Mouse (Mus musculus): Measurements from ENCODE around the gene Fbxl13. TPM values are rescaled to one million over a fixed set of nuclear protein-coding genes. Genes with fewer than 3 reads are reported as not detected.

Fbxl13 gene
- polyA plus RNA-seq, 2 experiments, result 0.05 to 0.08 TPM

DNA sequence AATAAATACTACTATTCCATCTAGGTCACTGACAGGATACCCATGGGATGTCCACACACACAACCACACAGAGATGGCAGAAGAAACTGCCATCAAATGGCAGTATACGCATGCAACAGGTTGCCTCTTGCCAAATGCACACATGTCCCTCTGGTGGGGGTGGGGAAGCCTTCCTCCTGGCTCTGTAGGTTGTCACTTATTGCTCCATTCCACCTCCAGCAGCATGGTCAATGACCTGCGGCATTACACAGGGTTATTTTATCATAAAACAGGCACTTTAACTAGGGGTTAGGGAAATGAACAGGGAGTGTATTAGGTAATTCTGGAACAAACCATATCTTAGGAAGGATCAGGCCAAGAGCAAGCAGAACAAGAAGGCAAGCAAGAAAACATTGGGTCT is 23.9 kb upstream of the Fbxl13 start:
- H3K9me3 ChIP-seq (ENCODE audit: control insufficient read depth, low read length), result no peaks in the 10 kb centered on the region
- peaks cover 7 to 8% of the 10 kb centered on the region in 2 experiments for H3K4me1 ChIP-seq (replicated peaks; ENCODE audit: control insufficient read depth in 2 of 2, insufficient read depth in 2 of 2, low read length in 1 of 2)
- H3K36me3 ChIP-seq (replicated peaks; ENCODE audit: control insufficient read depth, insufficient read depth, low read depth), result no peaks in the 10 kb centered on the region
- no peak overlapping the region for H3K27ac ChIP-seq
- TF ChIP-seq CTCF (IDR thresholded peaks at IDR 0.05; ENCODE audit: low read depth), result no peak
- TF ChIP-seq EP300 (IDR thresholded peaks at IDR 0.05; ENCODE audit: low read depth), result no peak
- H3K9ac ChIP-seq (replicated peaks), result no peak overlapping the region
- no peaks in the 10 kb centered on the region for H3K27me3 ChIP-seq (ENCODE audit: control insufficient read depth, insufficient read depth, low read length)
- WGBS (ENCODE audit: insufficient replicate concordance), result 70% methylated on average over 2 of the region's 2 CpGs
- no peak overlapping the region for H3K4me2 ChIP-seq (ENCODE audit: low read depth)
- no peak overlapping the region for H3K4me3 ChIP-seq (ENCODE audit: insufficient read depth in 1 of 2, low read depth in 2 of 2, low read length in 2 of 2)
- DNase-seq (ENCODE audit: low read depth in 3 of 3, low spot score in 3 of 3) (no peak), ATAC-seq (ENCODE audit: insufficient read depth) (no peak)

- Histone ChIP-seq H3K4me2 (ENCODE audit: low read depth) (no peak overlapping the region), H3K4me1 (replicated peaks; ENCODE audit: control insufficient read depth in 2 of 2, insufficient read depth in 2 of 2, low read length in 1 of 2) (peaks cover 0 to 2% of the 10 kb centered on the region in 2 experiments; a peak in 2 of 4 replicates), H3K4me3 (ENCODE audit: insufficient read depth in 1 of 2, low read depth in 2 of 2, low read length in 2 of 2) (no peak overlapping the region), H3K9me3 (ENCODE audit: control insufficient read depth, low read length) (no peaks in the 10 kb centered on the region), H3K27ac (no peak overlapping the region), H3K27me3 (ENCODE audit: control insufficient read depth, insufficient read depth, low read length) (no peaks in the 10 kb centered on the region), H3K36me3 (replicated peaks; ENCODE audit: control insufficient read depth, insufficient read depth, low read depth) (no peaks in the 10 kb centered on the region), H3K9ac (replicated peaks) (no peak overlapping the region)
- WGBS (ENCODE audit: insufficient replicate concordance), result 55% methylated on average over 8 of the region's 8 CpGs
- DNase-seq (ENCODE audit: low read depth in 3 of 3, low spot score in 3 of 3) (no peak), ATAC-seq (ENCODE audit: insufficient read depth) (no peak)
- TF ChIP-seq CTCF (IDR thresholded peaks at IDR 0.05; ENCODE audit: low read depth), result no peak; the same call in 1 of the 2 replicates
- TF ChIP-seq EP300 (IDR thresholded peaks at IDR 0.05; ENCODE audit: low read depth), result no peak
Measured at GRCm38 (mm10) chr5:21667191-21668137, 22.0 kb upstream of the Fbxl13 start.

DNA sequence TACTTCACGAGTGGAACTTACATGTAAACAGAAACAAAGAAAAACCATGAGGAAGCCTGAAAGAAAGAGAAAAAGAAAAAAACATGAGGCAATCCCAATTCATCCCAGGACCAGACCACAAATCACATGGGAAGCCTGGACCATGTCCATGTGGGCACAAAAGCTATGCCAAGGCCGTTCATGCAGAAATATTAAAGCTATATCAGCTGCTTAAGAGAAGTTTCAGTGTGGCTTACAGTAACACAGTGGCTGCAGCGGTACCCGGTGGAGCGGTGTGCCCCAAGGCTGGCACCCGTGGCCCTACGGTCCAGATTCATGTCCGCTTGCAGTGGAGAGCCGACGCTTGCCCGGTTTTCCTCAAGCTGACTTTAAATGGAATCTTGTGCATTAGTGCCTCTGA is 17.6 kb upstream of the Fbxl13 start:
- H3K4me3 ChIP-seq (ENCODE audit: insufficient read depth in 1 of 2, low read depth in 2 of 2, low read length in 2 of 2), result no peak overlapping the region
- ATAC-seq (ENCODE audit: insufficient read depth) (no peak), DNase-seq (ENCODE audit: low read depth in 3 of 3, low spot score in 3 of 3) (no peak)
- no peak overlapping the region for H3K27ac ChIP-seq
- no peaks in the 10 kb centered on the region for H3K9me3 ChIP-seq (ENCODE audit: control insufficient read depth, low read length)
- TF ChIP-seq CTCF (IDR thresholded peaks at IDR 0.05; ENCODE audit: low read depth) (no peak), EP300 (IDR thresholded peaks at IDR 0.05; ENCODE audit: low read depth) (no peak)
- H3K4me2 ChIP-seq (ENCODE audit: low read depth), result no peak overlapping the region
- H3K27me3 ChIP-seq (ENCODE audit: control insufficient read depth, insufficient read depth, low read length), result no peaks in the 10 kb centered on the region
- WGBS (ENCODE audit: insufficient replicate concordance), result 83% methylated on average over 11 of the region's 11 CpGs
- no peak overlapping the region for H3K9ac ChIP-seq (replicated peaks)
- H3K4me1 ChIP-seq (replicated peaks; ENCODE audit: control insufficient read depth in 2 of 2, insufficient read depth in 2 of 2, low read length in 1 of 2), result no peaks in the 10 kb centered on the region
- H3K36me3 ChIP-seq (replicated peaks; ENCODE audit: control insufficient read depth, insufficient read depth, low read depth), result no peaks in the 10 kb centered on the region; the same call in 1 of the 2 replicates

DNA sequence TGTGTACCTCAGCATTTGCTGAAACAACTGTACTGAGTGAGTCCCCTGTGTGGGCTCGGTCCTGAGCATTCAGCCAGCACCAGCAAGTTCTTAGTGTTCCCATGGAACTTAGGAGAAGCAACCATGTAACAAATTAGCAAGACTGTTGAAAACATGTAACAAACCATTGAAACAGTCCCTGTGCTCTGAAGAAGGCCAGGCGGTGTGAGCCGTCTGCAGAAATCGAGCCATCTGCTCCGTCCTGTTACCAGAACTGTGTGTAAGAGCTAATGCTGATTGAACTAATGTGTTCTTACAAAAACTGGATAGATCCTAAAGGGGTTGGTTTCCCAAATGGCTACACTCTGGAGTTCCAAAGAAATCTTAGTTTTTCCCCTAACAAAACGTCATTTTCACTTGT is 15.4 kb upstream of the Fbxl13 start:
- WGBS (ENCODE audit: insufficient replicate concordance), result 82% methylated on average over 6 of the region's 6 CpGs

More for the DNA sequence above, 15.4 kb upstream of the Fbxl13 start:
- no peak for ATAC-seq (ENCODE audit: insufficient read depth)
- TF ChIP-seq EP300 (IDR thresholded peaks at IDR 0.05; ENCODE audit: low read depth) (no peak), CTCF (IDR thresholded peaks at IDR 0.05; ENCODE audit: low read depth) (no peak)
- Histone ChIP-seq H3K27me3 (ENCODE audit: control insufficient read depth, insufficient read depth, low read length) (no peaks in the 10 kb centered on the region), H3K4me3 (ENCODE audit: insufficient read depth in 1 of 2, low read depth in 2 of 2, low read length in 2 of 2) (no peak overlapping the region), H3K36me3 (replicated peaks; ENCODE audit: control insufficient read depth, insufficient read depth, low read depth) (no peaks in the 10 kb centered on the region; the same call in 1 of the 2 replicates), H3K9ac (replicated peaks) (no peak overlapping the region), H3K27ac (no peak overlapping the region), H3K9me3 (ENCODE audit: control insufficient read depth, low read length) (no peaks in the 10 kb centered on the region), H3K4me1 (replicated peaks; ENCODE audit: control insufficient read depth in 2 of 2, insufficient read depth in 2 of 2, low read length in 1 of 2) (no peaks in the 10 kb centered on the region), H3K4me2 (ENCODE audit: low read depth) (no peak overlapping the region)
- no peak for DNase-seq (ENCODE audit: low read depth in 3 of 3, low spot score in 3 of 3)

All from liver, embryonic 14.5 days (tissue).